Mouse (Mus musculus) mammary gland, adult 2 months (tissue): Measurements from ENCODE around the gene Tfb2m. TPM values are rescaled to one million over a fixed set of nuclear protein-coding genes. Genes with fewer than 3 reads are reported as not detected.

ENCODE experiments used
- polyA plus RNA-seq: library from polyadenylated mRNA; depleted of rRNA; stranded (reverse); fragments of >200 nt; gene quantifications from 2 replicates; pipeline ENCODE4 v1.2.3, GENCODE M21; 2012; ENCODE audit warnings: low replicate concordance; rRNA removed

Gene Tfb2m
- polyA plus RNA-seq: 7.1 and 10.9 TPM in 2 replicates

GRCm38 (mm10) chr1:179545768-179546550 lies at the start of gene Tfb2m, which contains the start of gene Cnst:
TSS of gene Tfb2m (minus strand) at chr1:179546267.
TSS of gene Cnst (plus strand) at chr1:179546370.

GRCm38 (mm10) chr1:179517713-179518465 lies 28.2 kb downstream of the Tfb2m start, which contains the start of gene Smyd3:
TSS of gene Smyd3 (minus strand) at chr1:179518041.

Other genes with a start within 250 kb of the Tfb2m start
- gene Smyd3, start 28.2 kb downstream of the Tfb2m start, polyA plus RNA-seq: 2.8 and 3.8 TPM in 2 replicates
- gene Cnst, start 103 bp upstream of the Tfb2m start, polyA plus RNA-seq: 19.1 and 28.1 TPM in 2 replicates
- 6.8 and 12.0 TPM in 2 replicates for gene Sccpdh, start 121.9 kb upstream of the Tfb2m start, polyA plus RNA-seq
- 0.07 TPM in 1 of 2 replicates, not detected in the other for gene Kif28, start 199.0 kb upstream of the Tfb2m start, polyA plus RNA-seq